Mouse (Mus musculus) ES-Bruce4 (cell line): Measurements from ENCODE around the gene Fermt3. TPM values are rescaled to one million over a fixed set of nuclear protein-coding genes. Genes with fewer than 3 reads are reported as not detected.

Experiments used
- H3K27ac ChIP-seq: 2 replicates; pipeline ENCODE4 v1.5.1; 2012; ENCODE audit warnings: low read length, inconsistent platforms; ENCODE audit not compliant: insufficient read depth
- H3K27me3 ChIP-seq: 2 replicates; pipeline ENCODE4 v1.6.1; 2012; ENCODE audit warnings: mild to moderate bottlenecking, low read length, inconsistent platforms; ENCODE audit not compliant: control insufficient read depth, poor library complexity, insufficient read depth, severe bottlenecking
- H3K36me3 ChIP-seq: 2 replicates; pipeline ENCODE4 v1.6.1; 2012; ENCODE audit warnings: inconsistent platforms, mild to moderate bottlenecking, low read length, moderate library complexity; ENCODE audit not compliant: control insufficient read depth, poor library complexity, insufficient read depth, severe bottlenecking
- H3K4me1 ChIP-seq: one replicate; pipeline ENCODE4 v1.8.1; 2011; ENCODE audit warnings: low read length; ENCODE audit not compliant: control insufficient read depth, insufficient read depth
- H3K4me3 ChIP-seq: 2 replicates; pipeline ENCODE4 v1.5.1; 2011; ENCODE audit warnings: low read depth, mild to moderate bottlenecking, low read length
- H3K9ac ChIP-seq: 2 replicates; pipeline ENCODE4 v1.6.1; 2012; ENCODE audit warnings: low read depth, mild to moderate bottlenecking, inconsistent platforms; ENCODE audit not compliant: poor library complexity, severe bottlenecking
- H3K9me3 ChIP-seq: replicated peaks from 2 replicates; pipeline ENCODE4 v1.6.1; 2012; ENCODE audit warnings: mild to moderate bottlenecking, low read length, inconsistent platforms; ENCODE audit not compliant: control insufficient read depth, poor library complexity, insufficient read depth, severe bottlenecking
- CTCF ChIP-seq: IDR thresholded peaks from one replicate; pipeline ENCODE4 v1.8.1; 2011; ENCODE audit warnings: low read depth, low read length
- EP300 ChIP-seq: IDR thresholded peaks from 2 replicates; pipeline ENCODE4 v1.6.1; 2011; ENCODE audit warnings: low read depth, low read length; ENCODE audit not compliant: insufficient read depth
- POLR2A ChIP-seq: IDR thresholded peaks from one replicate; pipeline ENCODE4 v1.8.1; 2011; ENCODE audit warnings: low read length; ENCODE audit not compliant: insufficient read depth
- polyA plus RNA-seq: library from polyadenylated mRNA; stranded (reverse); fragments of >200 nt; gene quantifications from 2 replicates; pipeline ENCODE4 v1.2.4, GENCODE M21; 2011; ENCODE audit warnings: low read depth; ENCODE audit not compliant: missing spikeins, insufficient read depth, insufficient read length

The Fermt3 gene
- polyA plus RNA-seq, 1 experiment = 1.0 TPM

- peak overlapping the region; percentile 85 for H3K4me3 ChIP-seq
- peaks cover 3% of the 10 kb centered on the region for H3K4me1 ChIP-seq
- TF ChIP-seq CTCF = no peak
- no peak for TF ChIP-seq EP300
- TF ChIP-seq POLR2A = peak; percentile 49
- H3K36me3 ChIP-seq = no peaks in the 10 kb centered on the region
- H3K9ac ChIP-seq = peak overlapping the region; percentile 75
- no peaks in the 10 kb centered on the region for H3K9me3 ChIP-seq
- peak overlapping the region; percentile 90 for H3K27ac ChIP-seq
- no peaks in the 10 kb centered on the region for H3K27me3 ChIP-seq
Observed at GRCm38 (mm10) chr19:6951381-6951968, 67.8 kb downstream of the Fermt3 start.

GRCm38 (mm10) chr19:6950613-6951153 lies 68.6 kb downstream of the Fermt3 start:
- TF ChIP-seq POLR2A = peak; percentile 79
- TF ChIP-seq EP300 = no peak
- no peak for TF ChIP-seq CTCF
- Histone ChIP-seq H3K4me3 (peak overlapping the region; percentile 85), H3K27me3 (no peaks in the 10 kb centered on the region), H3K27ac (peak overlapping the region; percentile 90), H3K4me1 (peaks cover 3% of the 10 kb centered on the region), H3K36me3 (no peaks in the 10 kb centered on the region), H3K9ac (peak overlapping the region; percentile 75), H3K9me3 (no peaks in the 10 kb centered on the region)

- H3K9me3 ChIP-seq = no peaks in the 10 kb centered on the region
- no peak overlapping the region for H3K27ac ChIP-seq
- no peaks in the 10 kb centered on the region for H3K36me3 ChIP-seq
- no peak overlapping the region for H3K9ac ChIP-seq
- no peaks in the 10 kb centered on the region for H3K27me3 ChIP-seq
- H3K4me1 ChIP-seq = peaks cover 3% of the 10 kb centered on the region
- no peak overlapping the region for H3K4me3 ChIP-seq
- TF ChIP-seq CTCF (no peak), POLR2A (no peak), EP300 (no peak)
Observed at GRCm38 (mm10) chr19:6949951-6950350, 69.3 kb downstream of the Fermt3 start.

GRCm38 (mm10) chr19:6949532-6949931 lies 69.7 kb downstream of the Fermt3 start:
- no peaks in the 10 kb centered on the region for H3K9me3 ChIP-seq
- H3K9ac ChIP-seq = no peak overlapping the region
- H3K4me1 ChIP-seq = peaks cover 3% of the 10 kb centered on the region
- H3K36me3 ChIP-seq = no peaks in the 10 kb centered on the region
- TF ChIP-seq CTCF (no peak), POLR2A (no peak), EP300 (no peak)
- H3K27me3 ChIP-seq = no peaks in the 10 kb centered on the region
- no peak overlapping the region for H3K4me3 ChIP-seq
- H3K27ac ChIP-seq = no peak overlapping the region

Other genes starting within 250 kb of the Fermt3 start
- 4.5 and 5.2 TPM in 2 replicates for gene Rps6ka4, start 178.8 kb downstream of the Fermt3 start, polyA plus RNA-seq
- 1.1 and 1.9 TPM in 2 replicates for gene Ccdc88b, start 161.3 kb downstream of the Fermt3 start, polyA plus RNA-seq
- gene Trmt112, start 109.8 kb downstream of the Fermt3 start, polyA plus RNA-seq = 109 and 112 TPM in 2 replicates
- 56.4 and 66.9 TPM in 2 replicates for gene Prdx5, start 109.4 kb downstream of the Fermt3 start, polyA plus RNA-seq
- gene Esrra, start 97.7 kb downstream of the Fermt3 start, polyA plus RNA-seq = 13.6 and 16.7 TPM in 2 replicates
- 1.4 and 1.8 TPM in 2 replicates for gene Catsperz, start 94.1 kb downstream of the Fermt3 start, polyA plus RNA-seq
- 1.5 TPM in 1 of 2 replicates, not detected in the other for gene Kcnk4, start 85.0 kb downstream of the Fermt3 start, polyA plus RNA-seq
- 14.6 and 16.2 TPM in 2 replicates for gene Bad, start 77.6 kb downstream of the Fermt3 start, polyA plus RNA-seq
- gene Gpr137, start 77.0 kb downstream of the Fermt3 start, polyA plus RNA-seq = 9.0 and 12.8 TPM in 2 replicates
- 151 and 166 TPM in 2 replicates for gene Ppp1r14b, start 44.5 kb downstream of the Fermt3 start, polyA plus RNA-seq
- gene Plcb3, start 43.0 kb downstream of the Fermt3 start, polyA plus RNA-seq = 42.4 and 45.6 TPM in 2 replicates
- gene Fkbp2, start 39.0 kb downstream of the Fermt3 start, polyA plus RNA-seq = 40.4 and 45.5 TPM in 2 replicates
- gene Vegfb, start 31.8 kb downstream of the Fermt3 start, polyA plus RNA-seq = 44.7 and 49.1 TPM in 2 replicates
- gene Dnajc4, start 26.9 kb downstream of the Fermt3 start, polyA plus RNA-seq = 14.8 and 15.8 TPM in 2 replicates
- gene Nudt22, start 23.4 kb downstream of the Fermt3 start, polyA plus RNA-seq = 6.8 and 7.7 TPM in 2 replicates
- 7.3 and 8.4 TPM in 2 replicates for gene Trpt1, start 23.3 kb downstream of the Fermt3 start, polyA plus RNA-seq
- gene Stip1, start 20.5 kb upstream of the Fermt3 start, polyA plus RNA-seq = 519 and 544 TPM in 2 replicates
- 6.7 and 7.6 TPM in 2 replicates for gene Macrod1, start 37.3 kb upstream of the Fermt3 start, polyA plus RNA-seq
- gene Flrt1, start 86.3 kb upstream of the Fermt3 start, polyA plus RNA-seq = 0.51 and 0.82 TPM in 2 replicates
- 86.7 and 87.5 TPM in 2 replicates for gene Otub1, start 186.8 kb upstream of the Fermt3 start, polyA plus RNA-seq
- gene Cox8a, start 198.1 kb upstream of the Fermt3 start, polyA plus RNA-seq = 584 and 638 TPM in 2 replicates
- gene Naa40, start 221.7 kb upstream of the Fermt3 start, polyA plus RNA-seq = 41.0 and 45.1 TPM in 2 replicates
- gene Rcor2, start 247.9 kb upstream of the Fermt3 start, polyA plus RNA-seq = 69.4 and 78.5 TPM in 2 replicates